Mouse (Mus musculus) small intestine, adult 2 months (tissue): ENCODE data around the gene Glcci1. TPM values are rescaled to one million over a fixed set of nuclear protein-coding genes. Genes with fewer than 3 reads are reported as not detected.

Experiments used
- H3K27ac ChIP-seq: fragments of 200-500 bp; 2 replicates; pipeline ENCODE4 v1.5.1; 2012; ENCODE audit warnings: low read depth, low read length, control low read depth, inconsistent platforms; ENCODE audit not compliant: insufficient read depth
- H3K27me3 ChIP-seq: fragments of 200-500 bp; 2 replicates; pipeline ENCODE4 v1.6.1; 2012; ENCODE audit warnings: mild to moderate bottlenecking, moderate library complexity, low read length, inconsistent platforms; ENCODE audit not compliant: control insufficient read depth, insufficient read depth
- H3K36me3 ChIP-seq: fragments of 200-500 bp; 2 replicates; pipeline ENCODE4 v1.6.1; 2012; ENCODE audit warnings: mild to moderate bottlenecking, low read length, control low read depth, inconsistent platforms; ENCODE audit not compliant: control insufficient read depth, insufficient read depth
- H3K4me1 ChIP-seq: fragments of 200-500 bp; 2 replicates; pipeline ENCODE4 v1.6.1; 2012; ENCODE audit warnings: low read length, inconsistent platforms, mixed read lengths; ENCODE audit not compliant: control insufficient read depth, insufficient read depth, insufficient read length
- H3K4me3 ChIP-seq: fragments of 200-500 bp; 2 replicates; pipeline ENCODE4 v1.5.1; 2012; ENCODE audit warnings: low read depth, mild to moderate bottlenecking, control low read depth, inconsistent platforms, low read length, moderate library complexity
- CTCF ChIP-seq: fragments of 200-500 bp; IDR thresholded peaks from 2 replicates; pipeline ENCODE4 v1.5.1; 2012; ENCODE audit warnings: low read depth, mild to moderate bottlenecking, control low read depth, inconsistent platforms, low read length, moderate library complexity, mixed read lengths; ENCODE audit not compliant: insufficient replicate concordance, insufficient read length; ENCODE audit errors: extremely low read depth
- POLR2A ChIP-seq: fragments of 200-500 bp; IDR thresholded peaks from 2 replicates; pipeline ENCODE4 v1.6.1; 2012; ENCODE audit warnings: low read depth, mild to moderate bottlenecking, control low read depth, inconsistent platforms, low read length, moderate library complexity
- WGBS: fragments of 180-500 bp; shearing (Covaris S2); methylation state at CpG from one replicate; pipeline ENCODE4 v1.1.7; 2018; 5-methylcytosine and 5-hydroxymethylcytosine counted together
- polyA plus RNA-seq: library from polyadenylated mRNA; depleted of rRNA; stranded (reverse); fragments of >200 nt; gene quantifications from 2 replicates; pipeline ENCODE4 v1.2.3, GENCODE M21; 2012

Glcci1 gene
- polyA plus RNA-seq, 1 experiment = 3.2 TPM

DNA sequence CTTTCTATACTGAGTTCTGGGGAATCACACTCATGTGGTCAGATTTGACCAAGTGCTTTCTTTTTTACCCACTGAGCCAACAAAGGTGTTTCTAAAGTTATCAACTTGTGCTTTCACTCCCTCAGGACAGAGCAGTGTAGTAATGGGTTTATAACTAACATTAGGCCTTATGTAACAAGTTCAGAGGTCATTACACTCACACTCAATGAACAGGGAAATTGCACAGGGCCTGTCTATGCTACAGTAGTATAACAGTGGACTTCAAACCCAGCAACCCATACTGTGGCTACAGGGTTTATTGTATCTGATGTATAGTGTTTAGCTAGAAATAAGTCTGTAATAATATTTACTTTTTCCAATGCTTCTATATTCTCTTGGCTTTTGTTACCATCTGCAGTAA, 2.8 kb upstream of the Glcci1 start:
- Histone ChIP-seq H3K27ac (peak overlapping the region; percentile 81), H3K4me1 (peaks cover 5% of the 10 kb centered on the region; the same call in 1 of the 2 replicates), H3K27me3 (no peaks in the 10 kb centered on the region), H3K36me3 (no peaks in the 10 kb centered on the region), H3K4me3 (no peak overlapping the region)
- no peak for TF ChIP-seq POLR2A
- TF ChIP-seq CTCF = no peak

DNA sequence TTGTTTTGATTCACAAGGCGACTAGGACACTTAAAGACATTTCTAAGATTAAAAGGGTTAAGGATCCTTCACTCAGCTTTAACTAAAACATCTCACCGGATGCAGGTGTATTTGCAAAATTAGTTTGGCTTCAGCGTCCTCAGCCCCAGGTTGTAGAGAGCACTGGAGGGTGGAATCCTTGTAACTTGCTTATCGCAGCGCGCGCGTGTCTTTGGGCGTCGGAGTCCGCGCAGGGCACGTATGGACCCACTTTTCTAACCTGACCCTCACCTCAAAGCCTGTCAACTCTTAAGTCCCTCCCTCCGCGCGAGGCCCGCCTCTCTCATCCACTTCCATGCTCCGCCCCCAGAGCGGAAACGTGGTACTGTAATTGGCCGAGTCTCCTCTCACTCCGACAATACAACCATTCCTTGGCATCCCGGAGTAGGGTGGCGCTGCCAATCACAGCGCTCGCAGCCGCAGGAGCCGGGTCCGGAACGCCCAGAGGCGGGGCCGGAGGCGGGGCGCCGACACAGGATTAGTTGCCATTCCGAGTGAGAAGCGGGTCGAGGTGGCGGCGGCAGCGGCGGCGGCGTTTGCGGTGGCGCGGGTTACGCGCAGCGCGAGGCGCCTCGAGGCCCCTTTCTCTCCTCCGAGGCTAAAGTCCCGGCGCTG, 390 bp upstream of the Glcci1 start:
- no peaks in the 10 kb centered on the region for H3K27me3 ChIP-seq
- TF ChIP-seq POLR2A (peak; percentile 77), CTCF (no peak)
- H3K27ac ChIP-seq = peak overlapping the region; percentile 98
- no peaks in the 10 kb centered on the region for H3K36me3 ChIP-seq
- peaks cover 7% of the 10 kb centered on the region; the same call in 1 of the 2 replicates for H3K4me1 ChIP-seq
- under 1% methylated on average over 54 of the region's 56 CpGs for WGBS
- H3K4me3 ChIP-seq = peak overlapping the region; percentile 84

DNA sequence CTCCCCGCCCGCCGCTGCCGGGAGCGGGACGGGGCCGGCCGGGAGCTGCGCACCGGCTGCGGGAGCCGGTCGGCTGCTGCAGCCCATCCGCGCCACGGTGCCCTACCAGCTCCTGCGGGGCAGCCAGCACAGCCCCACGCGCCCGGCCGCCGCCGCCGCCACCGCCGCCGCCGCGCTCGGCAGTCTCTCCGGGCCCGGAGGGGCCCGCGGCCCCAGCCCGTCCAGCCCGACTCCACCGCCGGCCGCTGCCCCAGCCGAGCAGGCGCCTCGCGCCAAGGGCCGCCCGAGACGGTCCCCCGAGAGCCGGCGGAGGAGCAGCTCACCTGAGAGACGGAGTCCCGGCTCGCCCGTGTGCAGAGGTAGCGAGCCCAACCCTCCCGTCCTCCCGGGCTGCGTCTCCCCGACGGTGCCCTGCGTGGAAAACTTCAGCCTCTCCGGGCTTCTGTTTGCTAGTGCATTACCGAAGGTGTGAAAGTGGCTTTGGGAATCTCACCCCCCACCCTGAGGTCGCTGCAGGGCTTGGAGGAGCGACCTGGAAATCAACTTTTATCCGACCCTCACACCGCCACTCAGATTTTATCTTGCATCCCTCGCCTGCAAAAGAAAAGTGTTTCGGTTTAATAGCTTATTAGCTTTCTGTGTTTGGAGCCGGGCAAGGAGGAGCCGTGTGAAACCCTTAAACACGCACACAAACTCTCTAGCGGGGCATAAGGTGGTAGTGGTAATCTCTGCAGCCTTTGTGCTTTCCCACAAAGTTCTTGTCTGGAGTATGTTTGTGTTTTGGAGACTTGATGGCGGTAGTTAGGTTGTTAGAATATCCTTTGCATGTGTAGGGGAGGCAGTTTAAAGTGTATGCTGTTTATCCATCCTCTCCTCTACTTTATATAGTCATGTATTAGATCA, 812 bp downstream of the Glcci1 start:
- peak overlapping the region; percentile 73 for H3K27ac ChIP-seq
- H3K36me3 ChIP-seq = no peaks in the 10 kb centered on the region
- H3K27me3 ChIP-seq = no peaks in the 10 kb centered on the region
- 2% methylated on average over 68 of the region's 73 CpGs for WGBS
- H3K4me1 ChIP-seq = peaks cover 5% of the 10 kb centered on the region; the same call in 1 of the 2 replicates
- TF ChIP-seq POLR2A (no peak; the same call in 1 of the 2 replicates), CTCF (no peak)
- H3K4me3 ChIP-seq = peak overlapping the region; percentile 84

DNA sequence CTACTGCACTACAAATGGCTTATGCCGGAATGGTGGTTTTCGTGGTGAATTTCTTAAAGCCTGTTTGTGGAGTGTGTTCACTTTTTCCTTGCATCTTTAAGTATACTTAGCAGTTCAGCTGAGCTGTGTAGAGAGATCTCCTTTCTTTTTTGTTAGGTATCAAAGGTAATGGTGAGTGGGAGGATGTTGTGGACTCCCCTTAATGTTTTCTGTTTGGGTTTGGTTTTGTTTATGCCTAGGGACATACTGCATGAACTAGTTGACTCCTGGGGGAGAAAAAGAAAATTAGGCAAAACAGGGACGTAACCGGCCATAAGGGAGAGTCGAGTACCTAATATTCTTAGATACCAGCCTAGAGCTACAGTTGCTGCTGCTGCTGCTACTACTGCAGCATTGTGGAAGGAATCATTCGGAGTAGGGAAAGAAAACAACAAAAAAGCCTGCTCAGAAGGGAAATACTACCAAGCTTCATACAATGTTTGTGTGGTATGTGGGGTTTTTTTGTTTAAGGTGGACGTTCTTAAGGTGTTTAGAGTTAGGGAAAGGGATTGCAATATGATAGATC, 1.5 kb downstream of the Glcci1 start:
- H3K27me3 ChIP-seq = no peaks in the 10 kb centered on the region
- WGBS = 7% methylated on average over 7 of the region's 7 CpGs

DNA sequence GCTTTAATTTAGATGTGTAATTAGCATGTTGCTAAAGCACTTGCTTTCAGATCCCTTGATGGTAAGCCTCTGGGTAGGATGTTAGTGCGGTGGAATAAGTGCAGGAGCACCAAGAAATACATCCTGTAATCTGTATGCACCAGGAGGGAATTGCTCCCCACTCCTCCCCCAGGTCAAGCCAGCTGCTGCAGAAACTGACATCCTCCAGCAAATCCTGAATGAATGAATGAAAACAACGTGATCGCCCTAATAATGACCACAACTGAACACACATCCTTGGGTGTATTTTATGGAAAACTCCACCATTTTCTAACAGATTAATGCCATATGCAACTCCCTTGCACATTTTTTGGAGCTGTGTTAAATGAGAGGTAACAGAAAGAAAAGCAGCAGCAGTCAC, 2.0 kb downstream of the Glcci1 start:
- Histone ChIP-seq H3K36me3 (no peaks in the 10 kb centered on the region), H3K4me1 (peaks cover 2% of the 10 kb centered on the region; the same call in 1 of the 2 replicates), H3K4me3 (peak overlapping the region; percentile 1; the same call in 1 of the 2 replicates), H3K27me3 (no peaks in the 10 kb centered on the region), H3K27ac (no peak overlapping the region)
- no peak for TF ChIP-seq CTCF
- no peak for TF ChIP-seq POLR2A
- WGBS = 26% methylated on average over 3 of the region's 3 CpGs

More for the DNA sequence above, 1.5 kb downstream of the Glcci1 start:
- peaks cover 2% of the 10 kb centered on the region; the same call in 1 of the 2 replicates for H3K4me1 ChIP-seq
- H3K4me3 ChIP-seq = no peak overlapping the region
- H3K36me3 ChIP-seq = no peaks in the 10 kb centered on the region
- peak overlapping the region; percentile 73; the same call in 1 of the 2 replicates for H3K27ac ChIP-seq
- TF ChIP-seq POLR2A = no peak
- no peak for TF ChIP-seq CTCF

DNA sequence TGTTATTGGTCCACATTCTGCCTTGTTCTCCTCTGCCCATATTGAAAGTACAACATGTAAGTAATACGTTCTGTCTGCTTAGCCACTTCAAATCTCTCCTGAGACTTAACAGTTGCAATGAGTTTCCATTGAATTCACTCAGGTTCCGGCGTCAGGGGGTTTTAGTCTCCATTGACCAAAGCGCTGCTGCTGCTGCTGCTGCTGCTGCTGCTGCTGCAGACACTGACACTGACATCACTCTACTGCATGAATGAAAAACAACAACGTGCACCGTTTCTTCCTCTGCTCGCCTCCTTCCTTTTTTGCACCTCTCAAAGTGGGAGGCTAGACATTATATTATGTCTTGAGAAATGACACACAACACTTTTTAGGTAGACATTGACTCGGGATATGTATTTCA, 3.0 kb downstream of the Glcci1 start:
- WGBS = 26% methylated on average over 8 of the region's 8 CpGs
- H3K4me3 ChIP-seq = peak overlapping the region; percentile 43; the same call in 1 of the 2 replicates
- TF ChIP-seq POLR2A = no peak
- TF ChIP-seq CTCF = no peak
- no peaks in the 10 kb centered on the region for H3K27me3 ChIP-seq
- no peak overlapping the region for H3K27ac ChIP-seq
- H3K36me3 ChIP-seq = no peaks in the 10 kb centered on the region
- peaks cover 2% of the 10 kb centered on the region; the same call in 1 of the 2 replicates for H3K4me1 ChIP-seq

DNA sequence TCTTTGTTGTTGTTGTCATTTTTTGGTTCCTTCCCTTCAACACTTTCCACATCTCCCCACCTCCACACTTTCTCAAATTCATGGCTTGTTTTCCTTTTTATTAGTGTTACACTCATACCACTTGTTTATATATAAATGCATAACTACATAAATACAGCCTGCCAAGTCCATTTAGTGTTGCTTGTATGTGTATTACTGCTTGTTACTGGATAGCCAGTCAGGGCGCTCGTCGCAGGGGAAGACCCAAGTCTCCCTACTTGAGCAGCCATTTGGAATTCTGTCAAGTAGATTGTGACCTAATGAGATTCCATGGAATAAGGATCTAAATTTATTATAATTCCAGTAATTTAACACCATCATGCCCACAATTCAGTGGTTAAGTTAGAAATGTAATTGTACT, 10.3 kb downstream of the Glcci1 start:
- Histone ChIP-seq H3K27me3 (no peaks in the 10 kb centered on the region), H3K36me3 (no peaks in the 10 kb centered on the region), H3K4me3 (no peak overlapping the region), H3K27ac (no peak overlapping the region), H3K4me1 (no peaks in the 10 kb centered on the region)
- 92% methylated on average over 3 of the region's 3 CpGs for WGBS
- TF ChIP-seq CTCF = no peak
- TF ChIP-seq POLR2A = no peak
